Mouse (Mus musculus) right cerebral cortex, adult 2 months (tissue): ENCODE measurements at regions not wholly inside any gene's neighbourhood (a gene's known extent, or its start where the extent isn't known, plus 50 kb on each side); places are given as distances from the start of the nearest gene placed in this dataset.

ENCODE experiments used
- DNase-seq, 2 experiments: peaks; one replicate each; pipeline ENCODE4 v3.0.0; 2021 to 2022; ENCODE audit warnings: low spot score in 2 of 2

GRCm38 (mm10) chr14:106365624-106366118, 259.7 kb downstream of the Trim52 start:
- DNase-seq = no peak

DNA sequence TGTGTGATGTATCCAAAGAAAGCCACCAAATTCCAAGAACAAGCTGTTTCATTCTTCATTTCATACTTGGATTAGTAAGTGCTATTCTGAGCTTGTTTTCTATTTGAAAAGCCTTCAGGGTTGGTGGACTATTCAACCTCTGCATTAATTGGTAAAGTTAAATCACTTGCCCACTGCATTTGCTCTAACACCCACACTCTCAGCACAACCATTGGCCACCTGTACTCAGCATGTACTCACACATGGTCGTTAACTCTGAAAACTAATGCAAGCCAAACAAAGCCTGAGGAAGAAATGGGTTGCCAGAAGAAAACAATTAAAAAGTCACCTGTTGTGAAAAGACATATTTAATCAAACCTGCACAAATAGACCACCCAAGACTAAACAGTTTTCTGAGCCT, 267.5 kb downstream of the Trim52 start:
- DNase-seq = no peak

- no peak for DNase-seq
These were observed 273.6 kb downstream of the Trim52 start for GRCm38 (mm10) chr14:106379645-106380044.

- no peak for DNase-seq
These were observed 281.7 kb downstream of the Trim52 start for GRCm38 (mm10) chr14:106387671-106388070.

DNA sequence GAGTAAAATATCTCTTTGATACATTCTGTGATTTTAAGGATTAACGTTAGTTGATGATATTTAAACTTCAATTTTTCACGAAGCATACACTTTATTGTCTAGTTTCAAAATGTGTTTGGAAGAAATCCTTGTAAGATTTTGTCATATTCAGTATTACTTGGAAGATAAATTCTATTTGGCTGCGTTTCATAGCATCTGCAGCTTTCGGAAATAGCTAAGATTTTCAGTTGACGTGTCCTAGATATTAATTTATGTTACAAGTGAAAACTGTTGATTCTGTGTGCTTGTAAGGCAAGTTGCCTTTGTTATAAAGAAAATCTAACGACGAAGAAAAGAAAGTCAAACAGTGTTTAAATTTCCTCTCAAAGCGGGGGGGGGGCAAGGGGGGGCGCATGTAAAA, 284.5 kb downstream of the Trim52 start:
- no peak for DNase-seq

- no peak for DNase-seq
These were observed 288.0 kb downstream of the Trim52 start for GRCm38 (mm10) chr14:106393978-106394377.

DNA sequence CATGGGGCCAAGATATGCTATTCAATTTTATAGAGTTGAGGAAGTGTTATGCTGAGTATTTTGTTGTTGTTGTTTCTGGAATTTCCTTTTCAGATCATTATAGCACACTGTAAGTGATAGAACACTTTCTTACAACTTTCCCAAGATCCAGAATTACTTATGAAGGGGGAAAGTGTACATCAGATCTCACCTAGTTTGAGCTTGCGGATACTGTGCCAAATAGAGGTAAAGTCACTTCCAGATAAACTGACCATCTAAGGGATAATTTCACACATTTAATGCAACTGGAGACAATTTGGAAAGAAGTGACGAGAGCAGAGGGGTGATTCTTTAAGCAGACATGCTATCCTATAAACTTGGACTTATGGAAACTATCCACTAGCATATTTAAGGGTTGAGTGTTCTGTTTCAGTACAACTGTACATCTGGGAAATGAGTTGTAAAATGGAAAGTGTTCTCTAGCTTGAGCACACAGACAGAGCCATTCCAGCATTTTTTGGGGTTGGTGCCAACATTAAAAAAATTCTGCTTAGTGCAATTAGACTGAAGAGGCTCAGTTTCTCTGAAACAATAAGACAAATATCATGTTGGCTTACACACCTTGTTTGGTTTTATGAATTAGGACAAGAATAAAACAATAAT, 307.0 kb downstream of the Trim52 start:
- DNase-seq = no peak

DNA sequence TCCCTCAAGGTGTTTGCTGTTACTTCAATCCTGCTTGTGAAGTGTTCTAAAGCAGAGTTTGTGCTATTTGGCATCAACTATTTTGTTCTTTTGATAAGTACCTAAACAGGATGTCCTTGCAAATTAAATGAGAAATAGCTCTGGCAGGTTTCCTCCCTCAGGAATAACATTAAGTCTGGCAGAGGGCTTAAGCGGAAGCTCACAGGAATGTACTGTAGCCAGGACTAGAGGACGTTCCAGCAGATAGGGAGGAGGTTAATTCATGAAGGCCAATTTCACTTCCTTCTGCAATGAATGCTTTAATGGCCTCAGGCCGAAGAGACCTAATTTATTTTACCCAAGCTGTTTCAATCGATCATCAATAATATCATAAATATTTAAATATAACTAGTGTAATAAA, 318.7 kb downstream of the Trim52 start:
- no peak for DNase-seq

GRCm38 (mm10) chr14:106428594-106428993, 322.6 kb downstream of the Trim52 start:
- DNase-seq = no peak

DNA sequence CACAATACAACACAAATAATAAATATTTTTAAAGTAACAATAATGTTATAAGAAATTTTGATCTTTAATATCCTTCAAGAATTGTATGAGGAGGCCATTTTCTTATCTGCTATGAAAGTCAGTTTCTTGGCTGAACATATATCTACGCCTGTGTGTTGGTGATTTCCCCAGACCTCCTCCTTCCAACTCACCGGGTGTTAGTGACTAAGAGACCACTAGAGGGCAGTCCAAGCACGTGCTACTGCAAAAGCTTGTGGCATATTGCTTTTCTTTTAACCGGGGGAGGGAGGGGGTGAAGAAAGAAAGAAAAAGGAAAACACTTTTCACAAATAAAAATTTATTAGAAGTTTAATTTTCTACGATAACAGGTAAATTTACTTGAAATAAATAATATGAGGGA, 333.3 kb downstream of the Trim52 start:
- DNase-seq = peak; percentile 74 to 83

DNA sequence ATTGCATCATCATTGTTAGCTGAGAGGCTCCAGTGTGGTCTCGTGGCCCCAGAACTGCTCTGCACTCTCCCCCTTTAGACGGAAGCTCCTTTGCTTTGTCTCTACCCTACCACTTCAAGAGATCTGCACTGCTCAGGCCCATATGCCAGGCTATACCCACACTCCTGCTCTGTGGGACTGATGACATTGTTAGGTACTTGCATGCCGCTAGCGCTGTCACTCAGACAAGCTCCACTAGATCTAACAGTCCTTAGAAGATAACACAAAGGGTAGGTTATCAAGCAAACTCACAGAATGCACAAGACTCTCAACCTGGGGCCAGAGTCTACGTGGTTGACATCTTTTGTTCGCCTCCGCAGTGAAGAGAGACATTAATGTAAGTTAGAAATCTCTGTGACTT, 383.1 kb downstream of the Trim52 start:
- DNase-seq = no peak

DNA sequence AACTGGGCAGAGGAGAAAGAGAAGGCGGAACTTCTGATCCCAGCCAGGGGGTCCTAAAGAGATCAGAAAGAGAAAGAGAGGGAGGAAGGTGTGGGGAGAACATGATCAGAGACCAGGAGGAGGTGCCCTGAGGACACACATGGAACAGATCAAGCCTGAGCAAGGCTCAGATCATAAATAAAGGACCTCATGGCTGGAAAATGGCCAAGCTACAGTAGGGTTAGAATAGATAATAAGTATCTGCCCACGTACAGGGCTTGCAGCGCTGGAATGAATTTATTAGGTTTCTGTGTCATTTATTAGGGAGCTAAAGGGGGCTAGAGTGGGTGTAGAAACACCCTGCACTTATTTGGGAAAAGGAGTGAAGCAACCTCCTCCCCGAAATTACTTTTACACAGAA, 385.4 kb downstream of the Trim52 start:
- no peak for DNase-seq

- peak; percentile 38 to 39 for DNase-seq
These were observed 394.5 kb downstream of the Trim52 start for GRCm38 (mm10) chr14:106500344-106501135.

- peak; percentile 75 to 77 for DNase-seq
These were observed 400.9 kb downstream of the Trim52 start for GRCm38 (mm10) chr14:106506921-106507320.

- DNase-seq = no peak
These were observed 412.8 kb downstream of the Trim52 start for GRCm38 (mm10) chr14:106518552-106519358.

DNA sequence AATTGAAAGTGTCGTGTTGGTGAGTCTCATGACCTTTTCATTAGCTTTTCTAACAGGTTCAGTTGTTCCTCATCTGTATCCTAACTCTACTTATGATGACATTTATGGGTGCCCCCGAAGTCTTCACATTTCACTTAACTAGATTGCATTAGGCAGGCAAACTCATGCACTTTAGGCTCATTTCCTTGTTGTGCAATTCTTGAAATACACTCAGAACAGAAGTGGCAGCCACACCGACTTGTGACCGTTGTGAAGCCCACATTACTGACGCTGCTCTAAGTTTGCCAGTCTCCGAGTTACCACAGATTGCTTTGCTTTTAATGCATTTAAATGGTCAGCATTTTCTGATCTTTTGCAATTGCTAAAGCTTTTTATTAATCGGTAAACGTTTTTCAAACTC, 414.8 kb downstream of the Trim52 start:
- DNase-seq = no peak

GRCm38 (mm10) chr14:106550150-106550549, 444.2 kb downstream of the Trim52 start:
- DNase-seq = no peak

GRCm38 (mm10) chr14:106579281-106579680, 473.3 kb downstream of the Trim52 start:
- no peak for DNase-seq

DNA sequence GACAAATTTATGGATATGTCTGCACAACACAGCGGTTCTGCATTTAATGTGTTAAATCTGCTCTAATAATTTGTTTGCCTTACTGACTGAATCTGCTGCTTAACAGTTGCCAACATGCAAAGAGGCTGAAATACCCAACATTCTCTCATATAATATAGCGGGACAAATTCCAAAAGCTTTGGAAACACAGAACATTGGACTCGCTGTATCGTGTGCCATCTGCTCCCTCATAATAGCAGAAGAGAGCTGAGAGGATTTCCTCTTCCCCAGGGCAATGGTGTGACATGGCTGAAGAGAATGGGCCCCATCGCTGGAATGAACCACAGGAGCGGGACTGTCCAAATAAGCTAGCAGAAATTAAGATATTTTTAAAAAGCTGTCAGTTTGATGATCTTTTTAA, 475.9 kb downstream of the Trim52 start:
- no peak for DNase-seq

- no peak for DNase-seq
These were observed 487.4 kb downstream of the Trim52 start for GRCm38 (mm10) chr14:106593352-106593751.

- no peak for DNase-seq
These were observed 488.0 kb downstream of the Trim52 start for GRCm38 (mm10) chr14:106593980-106594379.

- peak in 1 of 2 experiments; percentile 11 for DNase-seq
These were observed 501.0 kb downstream of the Trim52 start for GRCm38 (mm10) chr14:106607041-106607440.
